Mouse (Mus musculus): ENCODE measurements at regions not wholly inside any gene's neighbourhood (a gene's known extent, or its start where the extent isn't known, plus 50 kb on each side); places are given as distances from the start of the nearest gene placed in this dataset.

GRCm38 (mm10) chr8:54361716-54362115, 167.7 kb upstream of the Asb5 start:
- Histone ChIP-seq H3K9me3 (replicated peaks; ENCODE audit: insufficient read depth, low read length) (no peaks in the 10 kb centered on the region), H3K4me1 (ENCODE audit: control insufficient read depth in 1 of 2, insufficient read depth in 2 of 2, low read length in 2 of 2) (no peaks in the 10 kb centered on the region), H3K27ac (ENCODE audit: control insufficient read depth, low read depth, low read length) (no peak overlapping the region), H3K36me3 (ENCODE audit: control insufficient read depth in 1 of 2, insufficient read depth in 2 of 2, low read length in 2 of 2) (no peaks in the 10 kb centered on the region), H3K9ac (ENCODE audit: control insufficient read depth, low read depth, low read length, poor library complexity, severe bottlenecking) (no peak overlapping the region), H3K4me3 (ENCODE audit: control insufficient read depth in 1 of 2, insufficient read depth in 1 of 2, low read depth in 2 of 2, low read length in 2 of 2) (no peak overlapping the region), H3K27me3 (ENCODE audit: control insufficient read depth in 1 of 2, insufficient read depth in 2 of 2, low read length in 2 of 2) (no peaks in the 10 kb centered on the region), H3K79me2 (ENCODE audit: control insufficient read depth, insufficient read depth, low read length, poor library complexity) (no peaks in the 10 kb centered on the region)
- TF ChIP-seq ZNF384 (IDR thresholded peaks at IDR 0.05; ENCODE audit: low read depth, low read length) (no peak), MYB (IDR thresholded peaks at IDR 0.05; ENCODE audit: low read depth, low read length) (no peak), MXI1 (IDR thresholded peaks at IDR 0.05; ENCODE audit: low read depth, low read length) (no peak), SIN3A (IDR thresholded peaks at IDR 0.05; ENCODE audit: low read length) (no peak), ETS1 (IDR thresholded peaks at IDR 0.05; ENCODE audit: low read depth, low read length) (no peak), EP300 (IDR thresholded peaks at IDR 0.05; ENCODE audit: low read depth in 1 of 2, low read length in 2 of 2) (no peak), POLR2AphosphoS5 (IDR thresholded peaks at IDR 0.05; ENCODE audit: borderline replicate concordance, low read depth, low read length) (no peak), MAZ (IDR thresholded peaks at IDR 0.05; ENCODE audit: low read depth, low read length) (no peak), ZC3H11A (IDR thresholded peaks at IDR 0.05; ENCODE audit: low read depth, low read length) (no peak), TAL1 (IDR thresholded peaks at IDR 0.05; ENCODE audit: low read length) (no peak), BHLHE40 (IDR thresholded peaks at IDR 0.05; ENCODE audit: borderline replicate concordance, low read depth, low read length) (no peak)
- no peak for DNase-seq (ENCODE audit: low read depth, low spot score)

- DNase-seq (ENCODE audit: low read depth, low spot score) = no peak
- Histone ChIP-seq H3K9ac (ENCODE audit: control insufficient read depth, low read depth, low read length, poor library complexity, severe bottlenecking) (no peak overlapping the region), H3K27me3 (ENCODE audit: control insufficient read depth in 1 of 2, insufficient read depth in 2 of 2, low read length in 2 of 2) (no peaks in the 10 kb centered on the region), H3K4me3 (ENCODE audit: control insufficient read depth in 1 of 2, insufficient read depth in 1 of 2, low read depth in 2 of 2, low read length in 2 of 2) (no peak overlapping the region), H3K79me2 (ENCODE audit: control insufficient read depth, insufficient read depth, low read length, poor library complexity) (no peaks in the 10 kb centered on the region), H3K4me1 (ENCODE audit: control insufficient read depth in 1 of 2, insufficient read depth in 2 of 2, low read length in 2 of 2) (no peaks in the 10 kb centered on the region), H3K27ac (ENCODE audit: control insufficient read depth, low read depth, low read length) (no peak overlapping the region), H3K9me3 (replicated peaks; ENCODE audit: insufficient read depth, low read length) (no peaks in the 10 kb centered on the region), H3K36me3 (ENCODE audit: control insufficient read depth in 1 of 2, insufficient read depth in 2 of 2, low read length in 2 of 2) (no peaks in the 10 kb centered on the region)
- TF ChIP-seq MXI1 (IDR thresholded peaks at IDR 0.05; ENCODE audit: low read depth, low read length) = no peak
Measured at GRCm38 (mm10) chr8:54370501-54370900, 158.9 kb upstream of the Asb5 start.

GRCm38 (mm10) chr8:54371073-54371472, 158.3 kb upstream of the Asb5 start:
- no peaks in the 10 kb centered on the region for H3K27me3 ChIP-seq (ENCODE audit: control insufficient read depth in 1 of 2, insufficient read depth in 2 of 2, low read length in 2 of 2)
- no peaks in the 10 kb centered on the region for H3K79me2 ChIP-seq (ENCODE audit: control insufficient read depth, insufficient read depth, low read length, poor library complexity)
- no peaks in the 10 kb centered on the region for H3K4me1 ChIP-seq (ENCODE audit: control insufficient read depth in 1 of 2, insufficient read depth in 2 of 2, low read length in 2 of 2)
- no peak overlapping the region for H3K4me3 ChIP-seq (ENCODE audit: control insufficient read depth in 1 of 2, insufficient read depth in 1 of 2, low read depth in 2 of 2, low read length in 2 of 2)
- no peak overlapping the region for H3K9ac ChIP-seq (ENCODE audit: control insufficient read depth, low read depth, low read length, poor library complexity, severe bottlenecking)
- TF ChIP-seq JUND (IDR thresholded peaks at IDR 0.05; ENCODE audit: low read depth, low read length) = no peak
- TF ChIP-seq USF1 (IDR thresholded peaks at IDR 0.05; ENCODE audit: low read depth, low read length) = no peak
- TF ChIP-seq MAX (IDR thresholded peaks at IDR 0.05; ENCODE audit: low read length) = no peak
- TF ChIP-seq TCF12 (IDR thresholded peaks at IDR 0.05; ENCODE audit: low read depth, low read length) = no peak
- TF ChIP-seq MYB (IDR thresholded peaks at IDR 0.05; ENCODE audit: low read depth, low read length) = no peak
- no peak for TF ChIP-seq NELFE (IDR thresholded peaks at IDR 0.05; ENCODE audit: low read depth, low read length)
- TF ChIP-seq ZC3H11A (IDR thresholded peaks at IDR 0.05; ENCODE audit: low read depth, low read length) = no peak
- TF ChIP-seq RCOR1 (IDR thresholded peaks at IDR 0.05; ENCODE audit: low read depth, low read length) = no peak
- TF ChIP-seq CHD2 (IDR thresholded peaks at IDR 0.05; ENCODE audit: low read length) = no peak
- TF ChIP-seq NRF1 (IDR thresholded peaks at IDR 0.05; ENCODE audit: insufficient read depth, low read depth, low read length, poor library complexity, severe bottlenecking) = no peak
- no peak for TF ChIP-seq SMC3 (IDR thresholded peaks at IDR 0.05; ENCODE audit: low read depth, low read length)
- TF ChIP-seq KAT2A (conservative IDR thresholded peaks at IDR 0.05; ENCODE audit: low read depth, low read length) = no peak
- no peak for TF ChIP-seq ZKSCAN1 (IDR thresholded peaks at IDR 0.05; ENCODE audit: low read depth, low read length)
- no peak for TF ChIP-seq MYC (IDR thresholded peaks at IDR 0.05; ENCODE audit: low read depth, low read length)
- no peak for TF ChIP-seq ZMIZ1 (IDR thresholded peaks at IDR 0.05; ENCODE audit: low read depth, low read length)
- no peak for DNase-seq (ENCODE audit: low read depth, low spot score)
- H3K36me3 ChIP-seq (ENCODE audit: control insufficient read depth in 1 of 2, insufficient read depth in 2 of 2, low read length in 2 of 2) = no peaks in the 10 kb centered on the region
- no peaks in the 10 kb centered on the region for H3K9me3 ChIP-seq (replicated peaks; ENCODE audit: insufficient read depth, low read length)
- no peak overlapping the region for H3K27ac ChIP-seq (ENCODE audit: control insufficient read depth, low read depth, low read length)
